Mouse (Mus musculus) cerebellum, adult 11-12 months (tissue): ENCODE results near the gene Aff1.
A peak's percentile ranks its signal among the peaks of the same experiment; 100 is the strongest.

Experiments used
- DNase-seq: peaks from one replicate; pipeline ENCODE4 v3.0.0; 2022

Gene Aff1

GRCm38 (mm10) chr5:103845418-103846153 lies 153.4 kb downstream of the Aff1 start:
- DNase-seq, result peak; percentile 35

- no peak for DNase-seq
Measured at GRCm38 (mm10) chr5:103846154-103846551, 154.0 kb downstream of the Aff1 start.

- no peak for DNase-seq
Measured at GRCm38 (mm10) chr5:103846609-103847008, 154.4 kb downstream of the Aff1 start.

GRCm38 (mm10) chr5:103848546-103848945 lies 156.4 kb downstream of the Aff1 start:
- DNase-seq, result no peak

- no peak for DNase-seq
Measured at GRCm38 (mm10) chr5:103852756-103853549, 160.8 kb downstream of the Aff1 start.

- DNase-seq, result peak; percentile 38
Measured at GRCm38 (mm10) chr5:103854041-103854806, 162.1 kb downstream of the Aff1 start.

GRCm38 (mm10) chr5:103854807-103855194 lies 162.6 kb downstream of the Aff1 start:
- DNase-seq, result no peak

GRCm38 (mm10) chr5:103855483-103856211 lies 163.5 kb downstream of the Aff1 start:
- no peak for DNase-seq

- no peak for DNase-seq
Measured at GRCm38 (mm10) chr5:103856286-103857009, 164.3 kb downstream of the Aff1 start.

GRCm38 (mm10) chr5:103857151-103857550 lies 165.0 kb downstream of the Aff1 start:
- no peak for DNase-seq

- DNase-seq, result no peak
Measured at GRCm38 (mm10) chr5:103860622-103861021, 168.4 kb downstream of the Aff1 start.

GRCm38 (mm10) chr5:103863759-103864158 lies 171.6 kb downstream of the Aff1 start:
- no peak for DNase-seq

- DNase-seq, result no peak
Measured at GRCm38 (mm10) chr5:103889766-103890165, 197.6 kb downstream of the Aff1 start.

GRCm38 (mm10) chr5:103898310-103898709 lies 206.1 kb downstream of the Aff1 start:
- no peak for DNase-seq
